Mouse (Mus musculus) testis, adult 2 months (tissue): ENCODE data around the gene Eif2b3.

ENCODE experiments used
- CTCF ChIP-seq: fragments of 200-500 bp; IDR thresholded peaks from 2 replicates; pipeline ENCODE4 v1.5.1; 2012; ENCODE audit warnings: low read depth, mild to moderate bottlenecking, inconsistent platforms, low read length, moderate library complexity; ENCODE audit not compliant: control insufficient read depth, insufficient read depth, insufficient replicate concordance
- POLR2A ChIP-seq: fragments of 200-500 bp; IDR thresholded peaks from 2 replicates; pipeline ENCODE4 v1.6.1; 2012; ENCODE audit warnings: low read depth, mild to moderate bottlenecking, inconsistent platforms, low read length, moderate library complexity; ENCODE audit not compliant: control insufficient read depth

GRCm38 (mm10) chr4:117131198-117131597 is 112.0 kb downstream of the Eif2b3 start:
- TF ChIP-seq CTCF (no peak), POLR2A (no peak)
